Mouse (Mus musculus) testis, adult 2 months (tissue): ENCODE measurements at regions not wholly inside any gene's neighbourhood (a gene's known extent, or its start where the extent isn't known, plus 50 kb on each side); places are given as distances from the start of the nearest gene placed in this dataset.

ENCODE experiments used
- CTCF ChIP-seq: fragments of 200-500 bp; IDR thresholded peaks from 2 replicates; pipeline ENCODE4 v1.5.1; 2012; ENCODE audit warnings: low read depth, mild to moderate bottlenecking, inconsistent platforms, low read length, moderate library complexity; ENCODE audit not compliant: control insufficient read depth, insufficient read depth, insufficient replicate concordance
- POLR2A ChIP-seq: fragments of 200-500 bp; IDR thresholded peaks from 2 replicates; pipeline ENCODE4 v1.6.1; 2012; ENCODE audit warnings: low read depth, mild to moderate bottlenecking, inconsistent platforms, low read length, moderate library complexity; ENCODE audit not compliant: control insufficient read depth

DNA sequence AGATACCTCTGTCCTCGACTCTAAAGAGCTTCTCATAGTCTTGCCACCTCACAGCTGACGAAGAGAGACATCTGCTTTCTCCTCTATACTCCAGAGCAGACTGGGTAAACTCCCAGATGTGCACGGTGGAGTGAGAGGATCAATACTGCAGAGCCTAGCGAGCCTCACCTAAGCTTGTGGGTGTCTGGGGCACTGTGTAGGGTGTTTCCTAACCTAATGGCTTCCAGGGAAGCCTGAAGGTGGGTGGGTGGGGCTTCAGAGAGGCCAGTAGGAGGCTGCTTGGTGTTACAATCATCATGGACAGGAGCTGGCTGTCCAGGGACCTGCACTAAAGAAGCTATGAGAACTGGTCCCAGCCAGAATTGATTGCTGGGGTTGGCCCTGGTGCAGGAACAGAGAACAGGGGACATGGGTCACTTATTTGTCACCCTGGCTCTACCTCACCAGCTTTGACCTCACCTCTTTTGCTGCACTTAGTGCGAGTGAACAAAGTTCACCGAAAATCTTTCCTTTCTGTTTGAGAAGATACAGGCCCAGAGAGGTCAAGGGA, 57.5 kb upstream of the Tle3 start:
- TF ChIP-seq POLR2A (no peak), CTCF (no peak)
